ENCODE assay signal across 21 mouse cellular contexts in genomic region chr19:4330603-4331002, GRCm38 (mm10).
"Had no signal": no experiment of that assay in that cellular context is flagged by ENCODE, and none has a peak within 500 bp of the region (broad histone marks: within the 10 kb centered on the region; RNA-seq: fewer than 3 reads in every experiment).

No protein-coding gene starts in this region.

- DNase-seq: kidney, adult 2 months; kidney, postnatal 25 days; layer of hippocampus, adult 9-11 months; liver; liver, embryonic 13.5 days; lung, embryonic 14.5 days; lung, postnatal 36 days; thymus, adult 18-20 months; thymus, postnatal 14 days; thymus, postnatal 4 days had no signal

- H3K4me2 ChIP-seq: liver, embryonic 13.5 days; lung, embryonic 14.5 days; midbrain, embryonic 13.5 days; neural tube, embryonic 13.5 days had no signal

- H3K4me3 ChIP-seq: layer of hippocampus, adult 2 months; limb, embryonic 10.5 days; limb, embryonic 13.5 days; liver, embryonic 13.5 days; megakaryocyte, embryonic 14.5 days; midbrain, embryonic 10.5 days; midbrain, embryonic 13.5 days; myocyte; neural tube, embryonic 13.5 days had no signal

- H3K9ac ChIP-seq: limb, embryonic 13.5 days; liver, embryonic 13.5 days; lung, embryonic 14.5 days; midbrain, embryonic 13.5 days; neural tube, embryonic 13.5 days had no signal

- H3K27me3 ChIP-seq: limb, embryonic 13.5 days; liver, embryonic 13.5 days; megakaryocyte, embryonic 14.5 days; midbrain, embryonic 13.5 days; neural tube, embryonic 13.5 days had no signal

- H3K9me3 ChIP-seq: limb, embryonic 10.5 days; limb, embryonic 13.5 days; liver, embryonic 13.5 days; megakaryocyte, embryonic 14.5 days; midbrain, embryonic 10.5 days; midbrain, embryonic 13.5 days; neural tube, embryonic 13.5 days had no signal

- H3K27ac ChIP-seq: kidney, postnatal 0 days; layer of hippocampus, adult 2 months; limb, embryonic 10.5 days; limb, embryonic 13.5 days; liver, embryonic 13.5 days; midbrain, embryonic 10.5 days; midbrain, embryonic 13.5 days; neural tube, embryonic 13.5 days had no signal

- ATAC-seq: lung, postnatal 0 days; midbrain, embryonic 13.5 days; midbrain, embryonic 16.5 days had no signal
